Mouse (Mus musculus) spleen, adult 2 months (tissue): ENCODE data around the gene Lzts2.

Source experiments
- CTCF ChIP-seq: fragments of 200-500 bp; IDR thresholded peaks from 2 replicates; pipeline ENCODE4 v1.5.1; 2011; ENCODE audit warnings: mild to moderate bottlenecking, inconsistent platforms; ENCODE audit not compliant: insufficient read depth, insufficient read length, insufficient replicate concordance; ENCODE audit errors: extremely low read depth
- POLR2A ChIP-seq: fragments of 200-500 bp; IDR thresholded peaks from 2 replicates; pipeline ENCODE4 v1.6.1; 2011; ENCODE audit warnings: low read depth, low read length, inconsistent platforms

DNA sequence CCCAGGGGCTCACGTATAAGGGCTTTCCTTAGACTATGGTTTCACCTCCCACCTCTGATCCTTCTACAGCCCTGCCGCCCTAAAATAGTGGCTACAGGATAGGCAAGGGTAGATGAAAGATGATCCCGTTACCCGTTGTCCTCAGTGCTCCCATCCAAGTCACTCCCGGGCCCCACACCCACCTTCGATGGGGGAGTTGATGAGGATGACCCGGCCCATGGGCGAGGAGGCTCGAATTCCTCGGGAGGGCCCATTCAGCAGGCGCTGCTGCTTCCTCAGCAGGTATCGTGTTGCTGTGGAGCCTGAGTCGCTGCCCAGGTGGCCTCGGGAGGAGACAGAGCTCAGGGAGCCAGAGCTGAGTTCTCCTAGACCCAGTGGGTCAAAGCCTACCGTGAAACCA lies 31.0 kb downstream of the Lzts2 start:
- no peak for TF ChIP-seq POLR2A
- TF ChIP-seq CTCF: no peak
